In genomic region chr1:179567558-179567957, GRCm38 (mm10) we compare ENCODE assay signal across 12 mouse cellular contexts. TPM values are rescaled to one million over a fixed set of nuclear protein-coding genes. Genes with fewer than 3 reads are reported as not detected.
A peak's percentile ranks its signal among the peaks of the same experiment; 100 is the strongest.
DNase-seq lines count a peak whose midpoint lies in the region; ATAC-seq and TF ChIP-seq lines count a peak whose summit lies in the region.
"Had no signal": no experiment of that assay in that cellular context is flagged by ENCODE, and none has a peak within 500 bp of the region (broad histone marks: within the 10 kb centered on the region; RNA-seq: fewer than 3 reads in every experiment).

No protein-coding gene starts in this region.

- TF ChIP-seq CTCF in midbrain, postnatal 0 days (IDR thresholded peaks at IDR 0.05) = no peak

- H3K4me1 ChIP-seq in forebrain, embryonic 14.5 days (ENCODE audit: control insufficient read depth, insufficient read depth, low read length) = no peaks in the 10 kb centered on the region
- peaks cover 11% of the 10 kb centered on the region for H3K4me1 ChIP-seq in forebrain, embryonic 10.5 days
- H3K4me1 ChIP-seq in embryonic facial prominence, embryonic 10.5 days = peaks cover 54% of the 10 kb centered on the region
- H3K4me1 ChIP-seq in midbrain, postnatal 0 days (ENCODE audit: insufficient read depth, low read length) = no peaks in the 10 kb centered on the region

- no peak overlapping the region for H3K27ac ChIP-seq in forebrain, embryonic 14.5 days (ENCODE audit: low read depth, low read length)
- no peak overlapping the region; the same call in 1 of the 2 replicates for H3K27ac ChIP-seq in forebrain, embryonic 10.5 days
- H3K27ac ChIP-seq in embryonic facial prominence, embryonic 10.5 days (replicated peaks) = no peak overlapping the region; the same call in 1 of the 2 replicates
- H3K27ac ChIP-seq in midbrain, postnatal 0 days (ENCODE audit: low read depth, low read length) = no peak overlapping the region
- H3K27ac ChIP-seq: limb, embryonic 10.5 days had no signal

- no peaks in the 10 kb centered on the region for H3K36me3 ChIP-seq in forebrain, embryonic 14.5 days (ENCODE audit: control insufficient read depth, insufficient read depth, low read length)
- no peaks in the 10 kb centered on the region for H3K36me3 ChIP-seq in forebrain, embryonic 10.5 days (replicated peaks)
- no peaks in the 10 kb centered on the region for H3K36me3 ChIP-seq in embryonic facial prominence, embryonic 10.5 days (replicated peaks)
- H3K36me3 ChIP-seq in midbrain, postnatal 0 days (ENCODE audit: insufficient read depth, low read length) = no peaks in the 10 kb centered on the region
- H3K36me3 ChIP-seq: limb, embryonic 10.5 days had no signal

- no peaks in the 10 kb centered on the region for H3K9me3 ChIP-seq in forebrain, embryonic 14.5 days (replicated peaks; ENCODE audit: control insufficient read depth, low read length)
- no peaks in the 10 kb centered on the region for H3K9me3 ChIP-seq in forebrain, embryonic 10.5 days
- H3K9me3 ChIP-seq in embryonic facial prominence, embryonic 10.5 days = no peaks in the 10 kb centered on the region
- H3K9me3 ChIP-seq in midbrain, postnatal 0 days (ENCODE audit: low read length) = no peaks in the 10 kb centered on the region
- H3K9me3 ChIP-seq: limb, embryonic 10.5 days had no signal

- no peak overlapping the region for H3K9ac ChIP-seq in forebrain, embryonic 14.5 days (ENCODE audit: low read length)
- H3K9ac ChIP-seq in midbrain, postnatal 0 days (replicated peaks; ENCODE audit: low read length, poor library complexity, severe bottlenecking) = no peak overlapping the region
- H3K9ac ChIP-seq: lung, embryonic 14.5 days had no signal

- no peak overlapping the region for H3K4me3 ChIP-seq in forebrain, embryonic 14.5 days (ENCODE audit: low read depth, low read length)
- no peak overlapping the region for H3K4me3 ChIP-seq in forebrain, embryonic 10.5 days
- no peak overlapping the region for H3K4me3 ChIP-seq in embryonic facial prominence, embryonic 10.5 days
- H3K4me3 ChIP-seq in midbrain, postnatal 0 days (ENCODE audit: low read depth, low read length) = no peak overlapping the region
- H3K4me3 ChIP-seq: limb, embryonic 10.5 days had no signal

- no peaks in the 10 kb centered on the region for H3K27me3 ChIP-seq in forebrain, embryonic 14.5 days (replicated peaks; ENCODE audit: control insufficient read depth, insufficient read depth, low read length)
- H3K27me3 ChIP-seq in forebrain, embryonic 10.5 days (ENCODE audit: poor library complexity, severe bottlenecking) = no peaks in the 10 kb centered on the region
- no peaks in the 10 kb centered on the region for H3K27me3 ChIP-seq in embryonic facial prominence, embryonic 10.5 days (replicated peaks; ENCODE audit: low read depth, poor library complexity, severe bottlenecking)
- H3K27me3 ChIP-seq in midbrain, postnatal 0 days (ENCODE audit: insufficient read depth, low read length) = no peaks in the 10 kb centered on the region
- H3K27me3 ChIP-seq: Patski had no signal

- H3K4me2 ChIP-seq in forebrain, embryonic 14.5 days (ENCODE audit: low read length) = no peak overlapping the region
- no peak overlapping the region for H3K4me2 ChIP-seq in midbrain, postnatal 0 days (ENCODE audit: low read depth, low read length, poor library complexity, severe bottlenecking)
- H3K4me2 ChIP-seq: lung, embryonic 14.5 days had no signal

- peak; percentile 18; the same call in 1 of the 2 replicates for ATAC-seq in forebrain, embryonic 14.5 days
- no peak for ATAC-seq in midbrain, postnatal 0 days (ENCODE audit: low FRiP score)
- ATAC-seq: Patski had no signal

- DNase-seq in forebrain, embryonic 14.5 days (ENCODE audit: low spot score) = peak; percentile 27
- no peak for DNase-seq in forebrain, embryonic 10.5 days (ENCODE audit: extremely low spot score, low spot score)
- peak; percentile 46 for DNase-seq in 3T3-L1 (ENCODE audit: low read depth, low spot score)
- peak; percentile 19 for DNase-seq in embryonic facial prominence, embryonic 10.5 days (ENCODE audit: low spot score)
- DNase-seq in midbrain, postnatal 0 days (ENCODE audit: low spot score) = peak; percentile 36
- DNase-seq in thymus, postnatal 36 days = no peak
- DNase-seq in spleen, postnatal 10 days (ENCODE audit: low spot score in 2 of 2) = no peak
- DNase-seq in spleen, postnatal 14 days (ENCODE audit: low spot score in 2 of 2) = no peak
- DNase-seq: adrenal gland, adult 2 months; lung, embryonic 14.5 days had no signal

- WGBS in forebrain, embryonic 14.5 days = 76% methylated on average over 7 of the region's 7 CpGs
- WGBS in forebrain, embryonic 10.5 days = 82% methylated on average over 7 of the region's 7 CpGs
- 56% methylated on average over 7 of the region's 7 CpGs for WGBS in embryonic facial prominence, embryonic 10.5 days
- 46% methylated on average over 7 of the region's 7 CpGs for WGBS in midbrain, postnatal 0 days

RNA-seq across cellular contexts. Expression of gene Cnst, which starts 21.4 kb away (rescaled TPM):
- polyA plus RNA-seq in forebrain, embryonic 14.5 days (2014; fragmentation: Nextera tagmentation; extraction: Ambion mirVana) = 23.3 and 28.1 TPM in 2 replicates
- polyA plus RNA-seq in forebrain, embryonic 10.5 days (2016; fragmentation: Nextera tagmentation; extraction: Ambion mirVana) = 17.4 and 18.5 TPM in 2 replicates
- 21.0 and 21.6 TPM in 2 replicates for polyA plus RNA-seq in embryonic facial prominence, embryonic 10.5 days (2016; fragmentation: Nextera tagmentation; extraction: Ambion mirVana)
- 35.8 and 36.8 TPM in 2 replicates for total RNA-seq in midbrain, postnatal 0 days (2014; rRNA removed)
- polyA plus RNA-seq in midbrain, postnatal 0 days (2015; fragmentation: Nextera tagmentation; extraction: Ambion mirVana) = 16.4 and 16.5 TPM in 2 replicates

RNA-seq across cellular contexts. Expression of gene Tfb2m, which starts 21.5 kb away (rescaled TPM):
- 37.2 and 45.7 TPM in 2 replicates for polyA plus RNA-seq in forebrain, embryonic 14.5 days (2014; fragmentation: Nextera tagmentation; extraction: Ambion mirVana)
- polyA plus RNA-seq in forebrain, embryonic 10.5 days (2016; fragmentation: Nextera tagmentation; extraction: Ambion mirVana) = 22.9 and 27.2 TPM in 2 replicates
- 25.1 and 28.1 TPM in 2 replicates for polyA plus RNA-seq in embryonic facial prominence, embryonic 10.5 days (2016; fragmentation: Nextera tagmentation; extraction: Ambion mirVana)
- total RNA-seq in midbrain, postnatal 0 days (2014; rRNA removed) = 13.4 and 14.2 TPM in 2 replicates
- polyA plus RNA-seq in midbrain, postnatal 0 days (2015; fragmentation: Nextera tagmentation; extraction: Ambion mirVana) = 29.5 and 31.1 TPM in 2 replicates

RNA-seq across cellular contexts. Expression of gene Smyd3, which starts 49.7 kb away (rescaled TPM):
- 18.2 and 26.1 TPM in 2 replicates for polyA plus RNA-seq in forebrain, embryonic 14.5 days (2014; fragmentation: Nextera tagmentation; extraction: Ambion mirVana)
- polyA plus RNA-seq in forebrain, embryonic 10.5 days (2016; fragmentation: Nextera tagmentation; extraction: Ambion mirVana) = 14.7 and 18.0 TPM in 2 replicates
- polyA plus RNA-seq in embryonic facial prominence, embryonic 10.5 days (2016; fragmentation: Nextera tagmentation; extraction: Ambion mirVana) = 20.7 and 21.5 TPM in 2 replicates
- total RNA-seq in midbrain, postnatal 0 days (2014; rRNA removed) = 15.8 and 24.4 TPM in 2 replicates
- 23.1 and 28.4 TPM in 2 replicates for polyA plus RNA-seq in midbrain, postnatal 0 days (2015; fragmentation: Nextera tagmentation; extraction: Ambion mirVana)

Comparison
In these comparisons a context has a peak if more than half of its experiments do, and no peak if none do; other contexts are left out.
1. DNase-seq: peak in forebrain, embryonic 14.5 days (single experiment), 3T3-L1 (single experiment), embryonic facial prominence, embryonic 10.5 days (single experiment) and midbrain, postnatal 0 days (single experiment); none in forebrain, embryonic 10.5 days (single experiment), thymus, postnatal 36 days (0 of 2), spleen, postnatal 10 days (0 of 2) and spleen, postnatal 14 days (0 of 2).